Mouse (Mus musculus) heart, postnatal 36 days (tissue): ENCODE results near the gene 4930404H24Rik. TPM values are rescaled to one million over a fixed set of nuclear protein-coding genes. Genes with fewer than 3 reads are reported as not detected.

ENCODE experiments used
- DNase-seq, 2 experiments: peaks; one replicate each; pipeline ENCODE4 v3.0.0; 2021 to 2022
- intact Hi-C: fragments of 180-260 bp; cut with DNase I; formaldehyde crosslinking; loops from one replicate; pipeline ENCODE4 v1.15.1; 2025
- total RNA-seq, 2 experiments: library from RNA; stranded (reverse); gene quantifications; 2 replicates each; pipeline ENCODE4 v1.2.3; 2021

Gene 4930404H24Rik
- total RNA-seq, result not detected

DNA sequence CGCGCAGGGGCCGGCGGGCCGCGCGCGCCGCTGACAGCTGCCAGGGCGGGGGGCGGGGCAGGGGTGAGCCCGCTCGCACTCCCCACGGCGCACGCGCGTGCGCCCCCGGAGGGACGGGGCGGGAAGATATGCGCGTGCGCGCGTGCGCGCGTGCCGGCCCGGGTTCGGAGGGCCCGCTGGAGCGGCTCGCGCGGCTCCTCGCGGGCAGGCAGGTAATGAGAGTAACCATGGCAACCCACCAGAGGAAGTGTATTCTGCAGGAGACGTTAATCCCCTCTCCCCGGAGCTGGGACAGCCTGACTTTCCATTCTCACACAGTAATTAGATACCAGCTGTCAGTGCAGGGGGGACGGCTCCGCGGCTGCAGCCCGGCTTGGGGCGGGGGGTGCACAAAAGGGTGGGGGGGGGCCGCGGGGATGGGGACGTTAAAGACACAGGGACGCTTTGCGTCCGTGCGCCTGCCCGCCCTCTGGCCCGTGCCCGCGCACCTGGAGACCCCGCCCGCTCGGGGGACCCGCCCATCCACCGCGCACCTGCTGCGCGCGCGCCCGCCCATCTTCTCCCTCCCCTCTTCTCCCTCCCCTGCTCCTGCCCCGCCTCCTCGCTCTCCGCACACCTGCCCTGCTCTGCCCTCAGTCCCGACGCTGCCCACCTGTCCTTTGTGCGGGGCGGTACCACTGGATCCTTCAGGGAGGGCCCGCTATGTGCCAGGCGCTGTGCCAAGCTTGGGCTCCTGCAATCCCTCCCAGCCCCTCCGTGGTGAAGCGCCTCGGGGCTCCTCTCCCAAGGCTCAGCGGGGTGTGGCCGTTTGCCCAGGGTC, at the start of gene 4930404H24Rik:
4930404H24Rik (plus strand) TSS at position 218 of the 820 bp plus-strand sequence.
- intact Hi-C loops, result no loop called here
- peak; percentile 59 to 67 for DNase-seq

DNA sequence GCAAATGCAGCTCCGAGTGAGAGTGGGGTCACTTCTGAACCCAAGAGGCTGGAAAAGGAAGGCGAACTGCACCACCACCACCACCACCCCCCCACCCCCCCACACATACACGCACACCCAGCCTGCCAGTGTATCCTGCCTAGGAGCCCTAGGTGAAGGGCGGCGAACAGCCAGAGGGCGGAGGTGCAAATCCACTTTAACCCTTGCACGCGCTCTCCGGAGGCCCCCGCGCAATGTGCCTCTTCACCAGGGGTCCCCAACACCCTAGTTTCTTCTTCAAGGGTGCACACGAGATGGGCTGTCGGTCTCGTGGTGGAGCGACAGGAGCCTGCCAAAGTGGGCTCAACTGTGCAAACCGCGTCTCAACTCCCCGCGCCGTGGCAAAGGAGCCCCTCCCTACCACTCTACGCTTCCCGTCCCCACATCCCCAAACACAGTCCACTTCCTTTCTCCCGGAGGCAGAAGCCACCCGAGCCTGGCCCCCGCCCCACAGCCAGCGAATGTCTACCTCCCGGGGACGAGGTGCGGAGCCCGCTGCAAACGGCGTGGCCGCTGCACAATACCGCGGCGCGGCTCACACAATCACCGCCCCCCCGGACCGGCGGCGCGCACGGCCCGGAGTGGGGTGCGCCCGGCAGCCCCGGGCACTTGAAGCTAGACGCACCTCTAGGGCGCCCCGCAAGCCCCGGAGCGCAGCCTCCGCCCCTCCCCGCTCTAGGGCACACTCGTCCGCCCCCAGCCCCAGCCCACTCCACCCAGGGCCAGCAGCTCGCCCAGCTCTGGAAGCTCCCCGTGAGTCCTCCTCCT, 49.0 kb upstream of the 4930404H24Rik start:
- peak; percentile 53 to 58 for DNase-seq
- intact Hi-C loops, result loop anchor here (2.0 kb wide), 1 partner anchor 93 kb away; no protein-coding TSS in a partner anchor

DNA sequence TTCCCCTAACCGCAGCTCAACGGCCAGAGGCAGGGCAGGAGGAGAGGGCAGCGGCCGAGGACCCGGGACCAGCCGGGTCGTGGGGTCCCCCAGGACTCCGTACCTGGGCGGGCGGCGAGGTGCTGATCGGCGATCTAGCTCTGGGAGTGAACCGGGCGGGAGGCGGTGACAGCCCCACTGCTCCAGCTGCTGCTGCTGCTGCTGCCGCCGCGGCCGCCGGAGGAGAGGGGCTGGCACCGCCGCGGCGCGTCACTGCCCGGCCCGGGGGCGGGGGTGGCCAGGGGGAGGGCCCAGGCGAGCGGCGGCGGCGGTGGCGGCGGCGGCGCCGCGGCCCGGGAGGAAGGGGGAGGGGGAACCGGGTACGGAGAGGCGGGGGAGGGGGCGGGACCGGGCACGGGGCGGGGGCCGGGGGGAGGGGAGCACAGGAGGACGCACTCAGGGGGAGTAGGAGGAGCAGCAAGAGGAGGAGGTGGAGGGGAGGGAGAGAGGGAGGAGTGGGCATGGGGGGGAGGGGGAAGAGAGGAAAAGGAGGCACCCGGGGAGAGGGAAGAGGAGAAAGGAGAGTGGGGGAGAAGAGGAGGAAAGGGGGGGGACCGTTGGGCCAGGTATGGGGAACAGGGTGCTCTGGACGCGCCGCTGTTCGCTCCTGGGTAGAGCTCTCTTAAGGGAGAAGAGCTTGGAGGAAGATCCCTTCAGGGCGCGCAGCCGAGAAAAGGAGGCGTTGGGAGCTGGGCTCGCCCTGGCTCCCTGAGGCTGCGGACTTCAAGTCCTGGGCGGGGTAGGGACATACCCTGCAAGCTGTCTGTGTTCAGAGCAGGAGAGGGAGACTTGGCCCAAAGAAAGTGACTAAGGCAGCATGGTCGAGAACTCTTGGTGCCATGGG, 48.1 kb upstream of the 4930404H24Rik start:
- DNase-seq, result peak; percentile 73
- intact Hi-C loops, result loop anchor here (2.0 to 5.0 kb wide), 3 partner anchors 94 to 297 kb away; partner anchors contain the start of genes Plagl2 and Pofut1

DNA sequence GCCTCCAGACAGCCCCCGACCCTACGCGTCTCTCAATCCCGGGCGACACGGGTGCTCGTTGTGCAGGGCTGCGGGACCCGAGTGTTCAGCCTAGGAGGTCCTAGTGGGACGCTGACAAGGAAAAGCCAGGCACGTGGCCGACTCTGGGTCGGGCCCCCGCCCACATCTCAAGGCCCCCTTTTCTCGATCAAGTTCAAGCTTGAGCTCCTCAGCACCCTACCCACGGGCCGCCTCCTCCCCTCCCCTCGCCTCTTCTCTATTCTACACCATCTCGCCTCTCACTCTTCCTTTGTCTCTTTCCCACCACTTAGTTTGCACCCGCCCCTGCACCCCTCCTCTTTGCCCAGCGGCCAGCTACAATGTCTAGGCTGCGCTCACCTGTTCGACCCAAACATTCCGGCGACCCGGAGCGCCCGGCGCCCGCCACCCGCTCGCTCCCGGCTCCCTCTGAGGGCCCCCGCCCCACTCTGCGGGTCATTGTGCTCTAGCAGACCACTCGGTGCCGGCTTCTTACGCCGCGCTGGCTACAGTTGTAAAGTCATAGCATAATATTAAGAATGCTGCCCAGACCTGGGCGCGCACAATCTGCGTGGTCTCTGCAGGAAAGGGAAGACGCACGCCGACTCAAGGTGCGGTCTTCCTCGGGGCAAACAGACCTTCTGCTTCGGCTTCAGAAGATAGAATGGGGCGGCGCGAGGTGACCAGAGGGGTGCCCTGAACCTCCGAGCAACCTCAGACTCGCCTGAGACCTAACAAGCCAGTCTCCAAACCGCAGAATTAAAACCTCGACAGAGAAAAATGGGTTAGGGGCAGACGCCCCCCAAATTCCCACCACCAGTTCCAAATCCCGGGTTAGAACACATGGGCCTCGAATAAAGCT, 47.2 kb upstream of the 4930404H24Rik start:
- DNase-seq, result peak in 1 of 2 experiments; percentile 20
- intact Hi-C loops, result loop anchor here (2.0 to 5.0 kb wide), 3 partner anchors 95 to 298 kb away; partner anchors contain the start of genes Plagl2 and Pofut1

DNA sequence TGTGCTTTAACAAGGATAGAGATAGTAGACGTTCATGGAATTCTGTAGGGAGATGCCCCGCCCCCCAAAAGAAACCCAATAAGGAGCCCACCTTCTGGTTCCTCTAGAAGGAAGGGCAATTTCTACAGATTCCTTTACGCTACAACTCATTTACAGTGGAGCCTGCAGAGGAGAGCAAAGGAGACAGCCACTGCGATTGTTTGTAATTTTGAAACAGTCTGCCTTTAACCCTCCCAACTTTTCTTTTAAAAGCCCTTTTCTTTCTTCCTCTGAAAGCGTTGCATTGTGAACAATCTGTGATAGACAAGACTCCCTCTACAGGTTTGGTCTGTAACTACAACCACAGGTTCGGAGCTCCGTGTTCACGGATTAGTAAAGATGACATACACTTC, 46.6 kb upstream of the 4930404H24Rik start:
- DNase-seq, result peak; percentile 39 to 57
- intact Hi-C loops, result loop anchor here (5.0 kb wide), 2 partner anchors 204 to 299 kb away; partner anchors contain the start of genes Plagl2 and Pofut1

DNA sequence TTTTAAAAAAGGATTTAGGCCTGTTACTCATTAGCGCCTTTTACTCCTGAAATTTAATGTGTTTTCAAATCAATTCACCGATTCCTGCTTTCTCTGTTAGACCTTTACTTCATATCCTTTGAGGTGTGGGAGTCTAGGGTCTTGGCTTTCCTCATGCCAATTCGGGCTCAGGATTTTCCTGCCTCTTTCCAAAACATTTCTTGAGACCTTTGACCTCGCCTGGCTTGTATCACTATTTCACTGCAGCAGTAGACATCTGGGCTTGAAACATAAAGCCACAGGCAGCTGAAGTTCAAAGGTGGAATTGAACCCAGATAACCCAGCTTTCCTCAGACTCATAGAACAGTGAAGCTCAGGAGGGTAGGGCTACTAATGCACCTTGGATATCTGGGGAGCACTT, 46.1 kb upstream of the 4930404H24Rik start:
- no peak for DNase-seq
- intact Hi-C loops, result loop anchor here (5.0 kb wide), 2 partner anchors 204 to 299 kb away; partner anchors contain the start of genes Plagl2 and Pofut1

DNA sequence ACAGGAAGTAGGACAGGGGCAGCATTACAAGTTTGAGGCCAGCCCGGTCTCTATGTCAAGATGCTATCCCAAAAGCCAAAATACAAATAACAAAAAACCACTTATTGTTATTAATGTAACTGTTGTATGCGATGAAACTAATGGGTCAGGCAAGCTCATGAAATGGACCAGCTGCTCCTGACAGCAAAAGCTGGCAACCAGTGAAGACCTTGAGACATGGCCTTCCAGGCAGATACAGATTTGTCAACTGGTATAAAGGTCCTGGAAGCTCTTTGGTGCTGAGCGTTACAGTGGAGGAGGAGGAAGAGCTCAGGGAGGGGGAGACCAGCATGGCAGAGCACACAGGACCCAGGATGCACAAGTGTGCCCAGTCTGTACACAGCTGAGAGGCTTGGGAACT, 44.9 kb upstream of the 4930404H24Rik start:
- intact Hi-C loops, result loop anchor here (5.0 kb wide), 2 partner anchors 205 to 300 kb away; partner anchors contain the start of genes Plagl2 and Pofut1

DNA sequence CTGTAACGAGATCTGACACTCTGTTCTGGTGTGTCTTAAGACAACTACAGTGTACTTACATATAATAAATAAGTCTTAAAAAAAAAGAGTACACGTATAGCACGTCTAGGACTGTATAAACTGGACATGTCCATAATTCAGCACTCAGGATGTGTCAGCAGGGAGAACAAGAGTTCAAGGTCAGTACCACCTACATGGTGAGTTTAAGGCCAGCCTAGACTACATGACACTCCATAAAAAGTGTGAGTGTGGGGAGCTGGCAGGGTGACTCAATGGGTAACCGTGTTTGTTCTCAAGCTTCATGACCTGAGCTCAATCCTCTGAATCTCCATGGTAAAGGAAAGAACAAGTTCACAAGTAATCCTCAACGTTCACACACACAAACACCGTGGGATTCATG, 44.1 kb upstream of the 4930404H24Rik start:
- intact Hi-C loops, result loop anchor here (5.0 kb wide), 2 partner anchors 206 to 301 kb away; partner anchors contain the start of genes Plagl2 and Pofut1

More for the DNA sequence above, 44.9 kb upstream of the 4930404H24Rik start:
- no peak for DNase-seq

DNA sequence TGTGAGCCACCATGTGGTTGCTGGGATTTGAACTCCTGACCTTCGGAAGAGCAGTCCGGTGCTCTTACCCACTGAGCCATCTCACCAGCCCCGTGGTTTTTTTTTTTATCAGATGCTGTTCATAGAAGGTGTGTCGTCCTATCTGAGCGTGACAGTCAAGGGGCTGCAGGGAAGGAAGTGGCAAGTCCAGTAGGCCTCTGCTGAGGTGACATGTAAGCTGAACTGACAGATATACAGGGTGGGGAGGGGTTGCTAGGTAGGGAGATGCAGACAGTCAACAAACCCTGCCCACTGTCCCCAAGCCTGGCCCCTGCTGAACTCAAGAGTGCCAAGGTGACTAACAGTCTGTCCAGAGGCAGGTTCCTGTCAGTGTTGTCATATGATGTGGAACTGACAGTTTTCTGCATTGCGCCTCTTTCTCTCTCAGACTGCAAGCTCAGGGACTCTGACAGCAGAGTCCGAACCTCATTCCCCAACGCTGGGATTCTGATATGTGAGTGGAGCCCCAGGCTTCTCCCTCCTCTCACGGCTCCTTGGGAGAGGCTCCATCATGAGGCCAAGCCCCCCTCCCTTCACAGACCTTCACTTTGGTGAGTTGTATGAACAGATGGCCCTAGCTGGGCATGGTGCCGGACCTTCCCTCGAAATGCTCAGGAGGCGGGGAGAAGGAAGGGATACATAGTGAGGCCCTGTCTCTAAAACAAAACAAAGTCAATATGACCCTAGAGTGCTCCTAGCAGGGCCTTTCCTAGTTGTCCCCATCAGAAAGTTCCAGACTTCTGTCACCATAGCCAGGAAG, 38.4 kb upstream of the 4930404H24Rik start:
- no peak for DNase-seq
- intact Hi-C loops, result no loop called here

More for the DNA sequence above, 44.1 kb upstream of the 4930404H24Rik start:
- no peak for DNase-seq

DNA sequence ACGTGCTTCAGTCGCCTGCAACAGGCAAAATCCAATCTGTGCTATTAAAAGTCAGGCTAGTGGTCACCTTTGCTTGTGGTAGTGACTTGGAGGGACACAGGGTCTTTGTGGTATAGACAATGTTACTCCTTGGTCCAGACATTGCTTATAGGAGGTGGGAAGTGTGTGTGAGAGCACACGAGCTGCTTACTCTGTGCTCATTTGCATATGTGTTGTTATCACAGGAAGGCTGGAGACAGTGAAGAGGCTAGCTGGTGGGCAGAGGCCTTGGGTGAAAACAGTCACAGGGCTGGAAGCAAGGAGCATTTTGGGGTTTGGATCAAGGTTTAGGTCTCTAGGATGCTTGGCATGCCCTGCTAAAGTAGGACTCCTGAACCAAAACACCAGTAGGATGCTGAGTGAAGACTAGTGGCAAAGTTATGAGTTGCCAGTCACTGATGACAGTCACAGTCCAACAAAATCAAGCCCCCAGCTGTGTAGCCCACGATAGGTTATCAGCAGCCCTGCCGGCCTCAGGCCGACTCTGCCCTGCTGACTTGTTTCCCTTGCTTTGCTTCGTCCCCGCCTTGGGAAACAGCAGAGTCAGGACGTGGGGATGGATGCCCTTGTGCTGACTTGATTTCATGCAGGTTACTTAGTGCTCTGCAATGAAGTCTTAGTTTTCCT, 37.6 kb upstream of the 4930404H24Rik start:
- intact Hi-C loops, result no loop called here
- DNase-seq, result no peak

DNA sequence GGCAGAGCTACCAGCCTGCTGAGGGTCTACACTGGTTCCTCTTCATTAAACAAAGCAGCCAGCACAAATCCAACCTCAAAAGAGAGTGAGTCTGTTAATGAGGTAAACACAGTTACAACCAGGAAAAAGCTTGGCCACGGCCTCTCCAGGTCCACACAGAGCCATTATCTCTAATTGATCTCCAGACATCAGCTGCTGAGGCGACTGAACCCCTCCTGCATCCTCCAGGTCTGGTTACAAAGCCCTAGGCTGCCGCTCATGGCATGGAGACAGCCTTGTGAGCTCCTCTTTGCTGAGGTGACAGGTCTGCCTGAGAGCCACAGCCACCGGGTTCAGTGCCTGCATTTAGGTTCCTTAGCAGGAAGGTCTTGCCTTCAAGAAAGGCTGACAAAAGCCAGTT, 35.1 kb upstream of the 4930404H24Rik start:
- intact Hi-C loops, result no loop called here
- no peak for DNase-seq

DNA sequence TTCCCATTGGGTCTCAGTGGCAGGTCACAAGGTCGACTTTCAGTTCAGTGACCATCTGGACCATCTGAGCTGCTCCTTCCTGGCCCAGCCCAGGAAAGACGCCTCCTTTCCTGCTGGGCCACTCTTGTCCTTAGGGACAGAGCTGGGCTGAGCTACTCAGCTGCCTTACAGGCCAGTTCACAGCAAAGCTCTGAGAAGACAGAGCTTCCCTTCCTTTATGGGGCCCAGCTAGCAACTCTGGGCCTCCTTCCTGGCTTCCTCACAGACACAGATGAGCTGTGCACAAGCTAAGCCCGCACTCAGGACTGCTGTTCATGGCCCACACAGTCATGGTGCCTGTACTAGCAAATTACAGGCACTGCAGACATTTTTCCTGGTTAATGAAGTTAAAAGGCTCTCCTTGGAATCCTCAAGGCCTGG, 34.6 kb upstream of the 4930404H24Rik start:
- peak; percentile 40 to 61 for DNase-seq
- intact Hi-C loops, result no loop called here

DNA sequence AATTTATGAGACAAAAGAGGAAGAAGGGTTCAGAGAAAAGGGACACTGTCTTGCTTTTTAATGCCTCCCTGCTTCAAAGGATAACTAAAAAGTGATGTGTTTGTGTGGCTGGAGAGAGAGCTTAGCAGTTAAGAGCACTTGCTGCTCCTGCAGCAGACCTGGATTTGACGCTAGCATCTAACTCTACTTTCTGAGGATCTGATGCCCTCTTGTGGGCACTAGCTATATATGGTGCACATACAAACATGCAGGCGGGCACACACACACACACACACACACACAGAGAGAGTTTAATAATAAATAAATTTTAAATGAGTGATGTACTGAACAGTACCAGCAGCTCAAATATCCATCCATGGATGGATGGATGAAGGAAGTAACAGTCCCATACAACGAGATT, 29.3 kb upstream of the 4930404H24Rik start:
- DNase-seq, result no peak
- intact Hi-C loops, result loop anchor here (5.0 kb wide), 1 partner anchor 316 kb away; no protein-coding TSS in a partner anchor

DNA sequence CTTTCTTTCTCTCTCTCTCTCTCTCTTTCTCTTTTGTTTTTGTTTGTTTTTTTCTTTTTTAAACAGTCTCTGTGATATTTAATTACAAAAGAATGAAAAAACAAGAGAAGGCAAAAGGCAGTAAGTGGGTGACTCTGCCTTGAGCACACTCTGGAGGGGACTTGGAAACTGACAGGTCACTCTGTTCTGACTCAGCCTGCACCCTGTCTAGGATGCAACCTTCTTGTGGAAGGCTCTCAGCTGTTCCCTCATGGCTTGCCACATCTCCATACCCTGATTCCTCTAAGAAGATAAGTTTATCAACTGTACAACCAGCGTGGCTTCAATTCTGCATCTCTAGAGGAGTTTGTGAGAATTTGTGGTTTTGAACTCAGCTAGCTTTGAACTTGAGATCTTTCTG, 25.2 kb upstream of the 4930404H24Rik start:
- intact Hi-C loops, result no loop called here
- DNase-seq, result no peak

DNA sequence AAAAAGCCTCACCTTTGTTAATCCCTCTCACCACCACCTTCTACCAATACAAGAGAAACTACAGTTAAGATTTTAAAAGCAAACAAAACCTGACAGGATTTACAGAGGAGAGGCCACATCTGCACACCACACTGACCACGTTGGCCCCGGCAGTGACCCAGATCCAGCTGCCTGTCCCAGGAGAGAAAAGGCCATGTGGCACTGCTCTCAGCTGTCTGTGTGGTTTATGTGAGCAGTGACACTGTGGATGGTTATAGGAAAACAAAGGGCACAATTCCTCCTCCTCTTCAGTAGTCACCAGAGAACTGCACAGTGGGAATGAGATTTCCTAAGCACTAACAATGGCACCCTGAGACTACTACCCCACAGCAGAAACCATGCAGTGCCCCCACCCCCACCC, 23.3 kb upstream of the 4930404H24Rik start:
- no peak for DNase-seq
- intact Hi-C loops, result no loop called here

DNA sequence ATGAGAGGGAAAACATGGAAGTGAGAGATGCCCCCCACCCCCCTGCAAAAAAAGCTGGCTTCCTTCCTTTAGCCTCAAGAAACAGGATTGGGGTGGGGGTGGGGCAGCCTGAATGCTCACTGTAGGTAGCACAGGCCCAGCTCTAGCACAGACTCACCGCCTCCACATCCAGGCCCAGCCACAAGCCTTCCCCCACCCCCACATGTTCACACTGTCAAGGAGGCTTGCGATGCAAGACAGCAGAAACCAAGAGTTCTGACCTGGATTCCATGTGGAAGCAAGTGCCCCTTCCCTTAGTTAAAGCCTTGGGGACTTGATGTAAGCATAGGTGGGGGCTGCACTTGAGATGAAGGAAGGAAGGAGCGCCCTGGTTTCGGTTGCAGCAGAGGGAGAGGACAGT, 22.8 kb upstream of the 4930404H24Rik start:
- no peak for DNase-seq
- intact Hi-C loops, result no loop called here

DNA sequence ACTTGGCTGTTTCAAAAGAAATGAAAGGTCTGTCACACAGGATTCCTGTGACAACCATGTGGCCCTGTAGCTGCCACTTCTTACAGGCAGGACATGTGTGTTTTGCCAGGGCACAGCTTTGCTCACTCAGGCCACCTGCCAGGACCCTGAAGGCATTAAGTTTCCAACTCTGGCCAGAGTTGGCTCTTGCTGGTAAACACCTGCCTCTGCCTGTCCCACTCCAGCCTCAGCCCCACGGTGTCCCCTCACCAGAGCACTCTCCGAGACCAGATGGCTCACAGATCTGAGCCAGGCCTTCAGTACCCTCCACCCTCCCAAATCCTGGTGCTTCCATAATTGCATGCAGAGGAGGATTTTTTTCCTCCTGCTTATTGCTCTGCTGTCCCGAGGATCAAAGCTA, 21.6 kb upstream of the 4930404H24Rik start:
- no peak for DNase-seq
- intact Hi-C loops, result no loop called here
